Mouse (Mus musculus): ENCODE results near the gene Eef2.

DNA sequence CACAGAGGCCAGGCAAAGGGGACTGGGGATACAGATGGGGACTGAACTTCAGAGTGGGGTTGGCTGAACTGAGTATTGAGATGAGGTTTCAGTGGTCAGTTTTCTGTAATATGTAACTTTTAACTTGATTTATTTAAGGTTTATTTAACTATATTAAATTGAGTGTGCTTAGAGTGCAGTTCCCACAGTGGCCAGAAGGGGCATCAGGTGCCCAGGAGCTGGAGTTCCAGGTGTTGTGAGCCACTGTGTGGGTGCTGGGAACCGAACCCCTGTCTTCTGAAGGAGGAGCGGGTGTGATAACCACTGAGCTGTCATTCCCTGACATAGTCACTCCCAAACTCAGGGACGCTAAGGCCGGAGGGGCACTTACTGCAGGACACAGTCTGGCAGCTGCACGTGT, 33.7 kb downstream of the Eef2 start:
- TF ChIP-seq CTCF (IDR thresholded peaks at IDR 0.05; ENCODE audit: low read depth) = peak; percentile 69
- TF ChIP-seq EP300 (IDR thresholded peaks at IDR 0.05; ENCODE audit: low read depth) = no peak
